Mouse (Mus musculus) liver, embryonic 16.5 days (tissue): ENCODE data around the gene Msl2. TPM values are rescaled to one million over a fixed set of nuclear protein-coding genes. Genes with fewer than 3 reads are reported as not detected.

Experiments used
- ATAC-seq: fragments of 200-750 bp; cut with Nextera tagmentation; 2 replicates; pipeline ENCODE4 v1.8.0; 2017; ENCODE audit warnings: low read depth, mild to moderate bottlenecking, moderate number of reproducible peaks, moderate library complexity
- H3K27ac ChIP-seq: fragments of 300-500 bp; sonication (generic); 2 replicates; pipeline ENCODE4 v1.5.1; 2014; ENCODE audit warnings: mild to moderate bottlenecking, low read length
- H3K27me3 ChIP-seq: fragments of 300-500 bp; sonication (generic); 2 replicates; pipeline ENCODE4 v1.6.1; 2014; ENCODE audit warnings: low read depth, low read length, mixed read lengths; ENCODE audit not compliant: control insufficient read depth, insufficient read depth
- H3K36me3 ChIP-seq: fragments of 300-500 bp; sonication (generic); 2 replicates; pipeline ENCODE4 v1.6.1; 2014; ENCODE audit warnings: mild to moderate bottlenecking; ENCODE audit not compliant: control insufficient read depth, insufficient read depth
- H3K4me1 ChIP-seq: fragments of 300-500 bp; sonication (generic); 2 replicates; pipeline ENCODE4 v1.6.1; 2014; ENCODE audit warnings: low read depth, low read length, mixed read lengths; ENCODE audit not compliant: control insufficient read depth
- H3K4me2 ChIP-seq: fragments of 300-500 bp; sonication (generic); 2 replicates; pipeline ENCODE4 v1.6.1; 2014; ENCODE audit warnings: low read depth, low read length, mixed read lengths
- H3K4me3 ChIP-seq: fragments of 300-500 bp; sonication (generic); 2 replicates; pipeline ENCODE4 v1.5.1; 2014; ENCODE audit warnings: low read depth, mild to moderate bottlenecking, low read length
- H3K9ac ChIP-seq: fragments of 300-500 bp; sonication (generic); 2 replicates; pipeline ENCODE4 v1.6.1; 2014; ENCODE audit warnings: low read depth, low read length
- H3K9me3 ChIP-seq: fragments of 300-500 bp; sonication (generic); replicated peaks from 2 replicates; pipeline ENCODE4 v1.6.1; 2016; ENCODE audit warnings: low read length; ENCODE audit not compliant: control insufficient read depth
- WGBS: fragments of 180-500 bp; shearing (Covaris S2); extraction: QIAGEN DNeasy Blood & Tissue Kit; methylation state at CpG from one replicate; pipeline ENCODE4 v1.1.7; 2014; ENCODE audit not compliant: insufficient replicate concordance; 5-methylcytosine and 5-hydroxymethylcytosine counted together
- polyA plus RNA-seq: library from polyadenylated mRNA; unstranded; fragments of >200 nt; fragmentation: Nextera tagmentation; extraction: Ambion mirVana; gene quantifications from 2 replicates; pipeline ENCODE4 v1.2.1, GENCODE M21; 2015

The Msl2 gene
- polyA plus RNA-seq, 1 experiment from 2014 or later, result 1.6 TPM

- Histone ChIP-seq H3K9me3 (no peaks in the 10 kb centered on the region), H3K4me2 (peak overlapping the region; percentile 93; the same call in 1 of the 2 replicates), H3K27me3 (no peaks in the 10 kb centered on the region), H3K27ac (no peak overlapping the region), H3K36me3 (no peaks in the 10 kb centered on the region), H3K4me1 (peaks cover 10% of the 10 kb centered on the region), H3K9ac (no peak overlapping the region), H3K4me3 (no peak overlapping the region)
- WGBS, result 25% methylated on average over 5 of the region's 5 CpGs
- ATAC-seq, result no peak
Measured at GRCm38 (mm10) chr9:101072506-101072905, 1.4 kb upstream of the Msl2 start.

GRCm38 (mm10) chr9:101073041-101073986, 587 bp upstream of the Msl2 start:
- Histone ChIP-seq H3K4me1 (peaks cover 12% of the 10 kb centered on the region), H3K4me3 (peak overlapping the region; percentile 78), H3K27ac (peak overlapping the region; percentile 99), H3K9ac (peak overlapping the region; percentile 98), H3K27me3 (no peaks in the 10 kb centered on the region), H3K9me3 (no peaks in the 10 kb centered on the region), H3K4me2 (peak overlapping the region; percentile 93), H3K36me3 (no peaks in the 10 kb centered on the region)
- under 1% methylated on average over 60 of the region's 65 CpGs for WGBS
- ATAC-seq, result peak; percentile 88

GRCm38 (mm10) chr9:101074332-101075021, 576 bp downstream of the Msl2 start:
- Histone ChIP-seq H3K4me2 (peak overlapping the region; percentile 93), H3K4me3 (peak overlapping the region; percentile 78), H3K36me3 (no peaks in the 10 kb centered on the region), H3K9me3 (no peaks in the 10 kb centered on the region), H3K9ac (peak overlapping the region; percentile 98), H3K27ac (peak overlapping the region; percentile 99), H3K4me1 (peaks cover 22% of the 10 kb centered on the region), H3K27me3 (no peaks in the 10 kb centered on the region)
- peak; percentile 61 for ATAC-seq
- WGBS, result under 1% methylated on average over 55 of the region's 100 CpGs

GRCm38 (mm10) chr9:101075091-101075581, 1.2 kb downstream of the Msl2 start:
- Histone ChIP-seq H3K27me3 (no peaks in the 10 kb centered on the region), H3K27ac (peak overlapping the region; percentile 99), H3K4me3 (peak overlapping the region; percentile 78), H3K36me3 (no peaks in the 10 kb centered on the region), H3K9ac (peak overlapping the region; percentile 98), H3K9me3 (no peaks in the 10 kb centered on the region), H3K4me1 (peaks cover 27% of the 10 kb centered on the region), H3K4me2 (peak overlapping the region; percentile 93)
- WGBS, result under 1% methylated on average over 25 of the region's 25 CpGs
- ATAC-seq, result no peak

GRCm38 (mm10) chr9:101075694-101076093, 1.8 kb downstream of the Msl2 start:
- ATAC-seq, result no peak
- H3K27me3 ChIP-seq, result no peaks in the 10 kb centered on the region
- WGBS, result under 1% methylated on average over 8 of the region's 8 CpGs
- peaks cover 27% of the 10 kb centered on the region for H3K4me1 ChIP-seq
- no peaks in the 10 kb centered on the region for H3K36me3 ChIP-seq
- peak overlapping the region; percentile 98 for H3K9ac ChIP-seq
- H3K9me3 ChIP-seq, result no peaks in the 10 kb centered on the region
- peak overlapping the region; percentile 78 for H3K4me3 ChIP-seq
- H3K27ac ChIP-seq, result peak overlapping the region; percentile 99
- H3K4me2 ChIP-seq, result peak overlapping the region; percentile 93

GRCm38 (mm10) chr9:101076095-101076875, 2.4 kb downstream of the Msl2 start:
- H3K27me3 ChIP-seq, result no peaks in the 10 kb centered on the region
- ATAC-seq, result no peak
- H3K4me1 ChIP-seq, result peaks cover 32% of the 10 kb centered on the region
- H3K27ac ChIP-seq, result peak overlapping the region; percentile 63
- peak overlapping the region; percentile 98 for H3K9ac ChIP-seq
- peak overlapping the region; percentile 78 for H3K4me3 ChIP-seq
- no peaks in the 10 kb centered on the region for H3K9me3 ChIP-seq
- peak overlapping the region; percentile 93 for H3K4me2 ChIP-seq
- no peaks in the 10 kb centered on the region for H3K36me3 ChIP-seq
- under 1% methylated on average over 18 of the region's 18 CpGs for WGBS

- H3K36me3 ChIP-seq, result no peaks in the 10 kb centered on the region
- H3K9me3 ChIP-seq, result no peaks in the 10 kb centered on the region
- peaks cover 34% of the 10 kb centered on the region for H3K4me1 ChIP-seq
- no peaks in the 10 kb centered on the region for H3K27me3 ChIP-seq
- peak overlapping the region; percentile 78 for H3K4me3 ChIP-seq
- peak overlapping the region; percentile 93 for H3K4me2 ChIP-seq
- H3K9ac ChIP-seq, result peak overlapping the region; percentile 98
- H3K27ac ChIP-seq, result no peak overlapping the region
- ATAC-seq, result no peak
Measured at GRCm38 (mm10) chr9:101077486-101077885, 3.6 kb downstream of the Msl2 start.

- no peaks in the 10 kb centered on the region for H3K9me3 ChIP-seq
Measured at GRCm38 (mm10) chr9:101078579-101078978, 4.7 kb downstream of the Msl2 start.

More at GRCm38 (mm10) chr9:101078579-101078978, 4.7 kb downstream of the Msl2 start:
- Histone ChIP-seq H3K27me3 (no peaks in the 10 kb centered on the region), H3K9ac (peak overlapping the region; percentile 38), H3K4me3 (peak overlapping the region; percentile 49), H3K4me2 (peak overlapping the region; percentile 68), H3K4me1 (peaks cover 28% of the 10 kb centered on the region), H3K27ac (no peak overlapping the region), H3K36me3 (no peaks in the 10 kb centered on the region)
- 67% methylated on average over 4 of the region's 4 CpGs for WGBS
- ATAC-seq, result no peak
